Mouse (Mus musculus) neural tube, embryonic 12.5 days (tissue): Measurements from ENCODE around the gene Srcap. TPM values are rescaled to one million over a fixed set of nuclear protein-coding genes. Genes with fewer than 3 reads are reported as not detected.

Source experiments
- ATAC-seq: fragments of 200-750 bp; cut with Nextera tagmentation; 2 replicates; pipeline ENCODE4 v1.8.0; 2017; ENCODE audit warnings: low read depth, mild to moderate bottlenecking, moderate TSS enrichment, moderate library complexity; ENCODE audit not compliant: low FRiP score
- H3K27ac ChIP-seq: fragments of 300-500 bp; sonication (generic); 2 replicates; pipeline ENCODE4 v1.5.1; 2016
- H3K27me3 ChIP-seq: fragments of 300-500 bp; sonication (generic); replicated peaks from 2 replicates; pipeline ENCODE4 v1.6.1; 2016; ENCODE audit warnings: mild to moderate bottlenecking
- H3K36me3 ChIP-seq: fragments of 300-500 bp; sonication (generic); 2 replicates; pipeline ENCODE4 v1.6.1; 2016; ENCODE audit warnings: mild to moderate bottlenecking
- H3K4me1 ChIP-seq: fragments of 300-500 bp; sonication (generic); 2 replicates; pipeline ENCODE4 v1.6.1; 2016
- H3K4me2 ChIP-seq: fragments of 300-500 bp; sonication (generic); replicated peaks from 2 replicates; pipeline ENCODE4 v1.6.1; 2016; ENCODE audit warnings: mild to moderate bottlenecking
- H3K4me3 ChIP-seq: fragments of 300-500 bp; sonication (generic); 2 replicates; pipeline ENCODE4 v1.5.1; 2016
- H3K9ac ChIP-seq: fragments of 300-500 bp; sonication (generic); 2 replicates; pipeline ENCODE4 v1.6.1; 2016; ENCODE audit warnings: mild to moderate bottlenecking
- H3K9me3 ChIP-seq: fragments of 300-500 bp; sonication (generic); 2 replicates; pipeline ENCODE4 v1.6.1; 2016; ENCODE audit warnings: mild to moderate bottlenecking
- WGBS: fragments of 180-500 bp; shearing (Covaris S2); methylation state at CpG from one replicate; pipeline ENCODE4 v1.1.7; 2016; 5-methylcytosine and 5-hydroxymethylcytosine counted together
- polyA plus RNA-seq: library from polyadenylated mRNA; unstranded; fragments of >200 nt; fragmentation: Nextera tagmentation; extraction: Ambion mirVana; gene quantifications from 2 replicates; pipeline ENCODE4 v1.2.1, GENCODE M21; 2016

Srcap gene
- polyA plus RNA-seq, 1 experiment from 2014 or later: 72.9 TPM

GRCm38 (mm10) chr7:127588011-127588871 is 76.5 kb downstream of the Srcap start, which contains the start of the genes Ccdc189 and Rnf40:
TSS of gene Ccdc189 (minus strand) at chr7:127588595.
TSS of gene Rnf40 (plus strand) at chr7:127588767.
- H3K36me3 ChIP-seq: peaks cover 54% of the 10 kb centered on the region
- WGBS: under 1% methylated on average over 50 of the region's 50 CpGs

DNA sequence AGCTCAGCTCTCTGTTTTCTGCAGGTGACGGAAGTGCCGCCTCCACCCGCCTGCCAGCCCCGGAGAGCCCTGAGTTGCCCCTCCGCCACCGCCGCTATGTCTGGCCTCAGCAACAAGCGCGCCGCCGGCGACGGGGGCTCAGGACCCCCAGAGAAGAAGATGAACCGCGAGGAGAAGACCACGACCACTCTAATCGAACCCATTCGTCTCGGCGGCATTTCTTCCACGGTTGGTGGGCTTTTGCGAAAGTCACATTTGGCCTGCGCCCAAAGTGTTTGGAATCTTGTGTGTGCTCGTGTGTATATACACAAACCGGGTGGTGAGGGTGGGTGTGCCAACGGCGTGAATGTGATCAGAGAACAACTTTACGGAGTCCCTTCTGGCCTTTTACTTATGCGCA is 77.1 kb downstream of the Srcap start:
- Histone ChIP-seq H3K36me3 (peaks cover 54% of the 10 kb centered on the region), H3K9ac (peak overlapping the region; percentile 78), H3K4me3 (peak overlapping the region; percentile 91), H3K4me1 (peaks cover 18% of the 10 kb centered on the region), H3K9me3 (no peaks in the 10 kb centered on the region), H3K27ac (no peak overlapping the region), H3K27me3 (no peaks in the 10 kb centered on the region), H3K4me2 (peak overlapping the region; percentile 92)
- 6% methylated on average over 29 of the region's 29 CpGs for WGBS
- no peak for ATAC-seq

More at GRCm38 (mm10) chr7:127588011-127588871, 76.5 kb downstream of the Srcap start, which contains the start of the genes Ccdc189 and Rnf40:
- ATAC-seq: peak; percentile 98
- Histone ChIP-seq H3K27me3 (no peaks in the 10 kb centered on the region), H3K4me3 (peak within 1 kb of the TSS; percentile 91), H3K9me3 (no peaks in the 10 kb centered on the region), H3K9ac (peak within 1 kb of the TSS; percentile 78), H3K27ac (0 out of 2 replicates have a peak within 1 kb of the TSS, but pooled peaks have one; percentile 42), H3K4me2 (peak within 1 kb of the TSS; percentile 92), H3K4me1 (peaks cover 18% of the 10 kb centered on the region)

DNA sequence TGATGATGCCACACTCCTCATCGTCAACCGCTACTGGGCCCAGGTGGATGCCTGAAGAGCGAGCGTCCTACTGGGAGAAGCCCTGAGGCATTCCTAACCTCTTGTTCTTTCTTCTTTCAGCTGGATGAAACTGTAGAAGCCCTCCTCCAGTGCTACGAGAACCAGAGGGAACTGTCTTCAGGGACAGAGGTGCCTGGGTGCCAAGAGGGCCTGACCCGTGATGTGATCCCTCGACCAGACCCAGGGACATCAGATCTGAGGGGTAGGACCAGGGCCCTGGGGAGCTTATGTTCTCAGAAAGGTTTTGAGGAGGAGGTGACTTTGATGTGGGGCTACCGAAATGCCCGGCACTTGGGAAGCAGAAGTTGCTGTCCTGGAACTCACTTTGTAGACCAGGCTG is 77.9 kb downstream of the Srcap start:
- H3K4me1 ChIP-seq: peaks cover 18% of the 10 kb centered on the region
- H3K36me3 ChIP-seq: peaks cover 54% of the 10 kb centered on the region
- H3K9me3 ChIP-seq: no peaks in the 10 kb centered on the region
- H3K4me3 ChIP-seq: peak overlapping the region; percentile 91
- peak overlapping the region; percentile 92 for H3K4me2 ChIP-seq
- no peak overlapping the region for H3K27ac ChIP-seq
- peak overlapping the region; percentile 78 for H3K9ac ChIP-seq
- H3K27me3 ChIP-seq: no peaks in the 10 kb centered on the region
- 94% methylated on average over 9 of the region's 9 CpGs for WGBS
- no peak for ATAC-seq

DNA sequence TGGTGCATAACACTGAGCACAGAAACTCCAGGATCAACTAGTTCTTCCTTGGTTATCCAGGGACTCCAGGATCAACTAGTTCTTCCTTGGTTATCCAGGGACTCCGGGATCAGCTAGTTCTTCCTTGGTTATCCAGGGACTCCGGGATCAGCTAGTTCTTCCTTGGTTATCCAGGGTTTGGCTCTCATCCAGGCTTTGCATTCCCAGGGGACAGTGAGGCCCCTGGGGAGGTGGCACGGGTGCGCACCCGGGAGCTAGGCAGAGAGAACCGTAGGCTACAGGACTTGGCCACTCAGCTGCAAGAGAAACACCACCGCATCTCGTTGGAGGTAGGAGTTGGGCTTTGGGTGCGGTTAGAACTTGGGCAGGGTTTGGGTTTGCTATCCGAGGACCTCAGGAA is 79.3 kb downstream of the Srcap start:
- Histone ChIP-seq H3K36me3 (peaks cover 65% of the 10 kb centered on the region), H3K27me3 (no peaks in the 10 kb centered on the region), H3K4me3 (no peak overlapping the region), H3K4me2 (no peak overlapping the region), H3K27ac (no peak overlapping the region), H3K4me1 (peaks cover 18% of the 10 kb centered on the region), H3K9ac (0 out of 2 replicates have a peak overlapping the region, but pooled peaks have one; percentile 10), H3K9me3 (no peaks in the 10 kb centered on the region)
- 92% methylated on average over 10 of the region's 10 CpGs for WGBS
- no peak for ATAC-seq

DNA sequence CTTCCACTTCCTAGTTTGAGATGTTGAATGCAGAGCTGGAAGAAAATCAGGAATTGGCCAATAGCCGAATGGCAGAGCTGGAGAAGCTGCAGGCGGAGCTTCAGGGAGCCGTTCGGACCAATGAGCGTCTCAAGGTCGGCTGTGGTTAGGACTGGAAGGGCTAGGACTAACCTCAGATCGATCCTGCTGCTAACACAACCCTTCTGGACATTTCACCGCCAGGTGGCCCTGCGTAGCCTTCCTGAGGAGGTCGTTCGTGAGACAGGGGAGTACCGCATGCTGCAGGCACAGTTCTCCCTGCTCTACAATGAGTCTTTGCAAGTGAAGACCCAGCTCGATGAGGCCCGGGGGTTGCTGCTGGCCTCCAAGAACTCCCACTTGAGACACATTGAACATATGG is 80.8 kb downstream of the Srcap start:
- no peak overlapping the region for H3K27ac ChIP-seq
- 91% methylated on average over 14 of the region's 14 CpGs for WGBS
- no peak overlapping the region for H3K9ac ChIP-seq

GRCm38 (mm10) chr7:127596747-127597146 is 85.0 kb downstream of the Srcap start:
- H3K9ac ChIP-seq: no peak overlapping the region
- no peak overlapping the region for H3K27ac ChIP-seq
- no peaks in the 10 kb centered on the region for H3K9me3 ChIP-seq
- H3K4me3 ChIP-seq: no peak overlapping the region
- WGBS: 96% methylated on average over 17 of the region's 17 CpGs
- ATAC-seq: no peak
- no peak overlapping the region for H3K4me2 ChIP-seq
- H3K4me1 ChIP-seq: no peaks in the 10 kb centered on the region
- no peaks in the 10 kb centered on the region for H3K27me3 ChIP-seq
- H3K36me3 ChIP-seq: peaks cover 99% of the 10 kb centered on the region

More for the DNA sequence above, 80.8 kb downstream of the Srcap start:
- H3K36me3 ChIP-seq: peaks cover 80% of the 10 kb centered on the region
- ATAC-seq: no peak
- peaks cover 12% of the 10 kb centered on the region for H3K4me1 ChIP-seq
- no peaks in the 10 kb centered on the region for H3K9me3 ChIP-seq
- no peak overlapping the region for H3K4me3 ChIP-seq
- H3K27me3 ChIP-seq: no peaks in the 10 kb centered on the region
- no peak overlapping the region for H3K4me2 ChIP-seq

- H3K4me2 ChIP-seq: no peak overlapping the region
- no peak overlapping the region for H3K27ac ChIP-seq
- ATAC-seq: no peak
- no peaks in the 10 kb centered on the region for H3K4me1 ChIP-seq
- 94% methylated on average over 7 of the region's 7 CpGs for WGBS
- H3K4me3 ChIP-seq: no peak overlapping the region
- H3K27me3 ChIP-seq: no peaks in the 10 kb centered on the region
- no peak overlapping the region for H3K9ac ChIP-seq
- peaks cover 94% of the 10 kb centered on the region for H3K36me3 ChIP-seq
- H3K9me3 ChIP-seq: no peaks in the 10 kb centered on the region
Observed at GRCm38 (mm10) chr7:127600612-127601011, 88.8 kb downstream of the Srcap start.

DNA sequence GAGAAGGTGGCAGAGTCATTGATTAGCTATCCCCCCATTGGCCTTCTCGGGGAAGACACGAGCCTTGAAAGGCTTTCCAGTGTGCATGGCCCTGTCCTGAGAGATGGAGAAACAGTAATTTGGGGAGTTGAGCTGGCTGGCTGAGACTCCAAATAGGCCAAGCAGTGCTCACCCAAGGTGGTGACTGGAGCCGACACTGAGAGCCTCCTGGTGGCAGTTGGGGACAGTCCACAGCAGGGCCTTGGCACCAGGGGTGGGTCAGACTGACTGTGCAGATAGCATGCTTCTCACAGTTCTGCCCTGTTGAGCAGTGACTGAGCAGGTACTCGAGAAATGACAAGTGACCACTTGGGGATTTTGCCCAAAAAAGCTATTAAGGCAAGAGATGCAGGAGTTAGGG is 90.0 kb downstream of the Srcap start:
- H3K9ac ChIP-seq: no peak overlapping the region
- H3K4me2 ChIP-seq: no peak overlapping the region
- WGBS: 89% methylated on average over 4 of the region's 4 CpGs
- H3K36me3 ChIP-seq: peaks cover 93% of the 10 kb centered on the region
- no peaks in the 10 kb centered on the region for H3K9me3 ChIP-seq
- H3K27me3 ChIP-seq: no peaks in the 10 kb centered on the region
- no peaks in the 10 kb centered on the region for H3K4me1 ChIP-seq
- no peak overlapping the region for H3K27ac ChIP-seq
- H3K4me3 ChIP-seq: no peak overlapping the region
- no peak for ATAC-seq

DNA sequence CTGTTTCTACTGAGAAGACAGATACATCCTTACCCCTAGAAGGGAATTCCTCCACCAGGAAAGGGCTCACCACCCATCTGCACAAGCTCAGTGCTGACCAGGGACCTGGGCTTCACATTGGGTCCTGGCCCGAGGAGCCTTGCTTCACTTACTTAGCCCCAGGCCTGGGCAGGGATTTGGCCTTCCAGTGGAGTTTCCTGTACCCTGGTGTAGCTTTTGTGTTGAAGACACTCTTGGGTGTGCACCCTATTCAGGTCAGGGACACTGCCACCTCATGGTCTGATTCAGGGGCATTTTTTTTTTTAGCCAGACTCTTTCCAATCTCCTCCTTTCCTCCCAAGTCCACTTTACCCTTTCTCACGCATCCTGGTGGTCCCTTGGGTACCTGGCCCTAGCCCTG is 91.1 kb downstream of the Srcap start:
- Histone ChIP-seq H3K4me2 (no peak overlapping the region), H3K4me3 (no peak overlapping the region), H3K9ac (no peak overlapping the region), H3K4me1 (no peaks in the 10 kb centered on the region), H3K27ac (no peak overlapping the region), H3K9me3 (no peaks in the 10 kb centered on the region), H3K27me3 (no peaks in the 10 kb centered on the region), H3K36me3 (peaks cover 93% of the 10 kb centered on the region)
- 92% methylated on average over 2 of the region's 2 CpGs for WGBS
- ATAC-seq: no peak

DNA sequence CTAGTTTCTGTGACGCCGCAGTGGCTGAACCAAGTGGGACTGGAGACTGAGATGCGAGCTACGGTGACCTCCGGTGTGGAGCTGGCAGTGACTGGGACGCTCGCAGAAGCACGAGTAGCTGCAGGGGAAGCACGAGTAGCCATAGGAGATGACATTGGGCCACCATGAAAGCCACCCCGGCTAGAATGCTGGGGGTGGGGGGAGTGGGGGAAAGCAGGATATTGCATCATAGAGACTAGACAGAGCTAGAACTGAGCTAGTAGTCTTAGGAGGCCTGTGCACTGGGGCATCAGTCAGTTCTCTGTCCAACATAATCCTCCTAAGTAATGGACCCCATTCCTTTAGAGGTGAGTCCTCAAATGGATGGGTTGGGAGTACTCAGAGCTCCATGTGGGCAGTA is 92.5 kb downstream of the Srcap start:
- Histone ChIP-seq H3K4me1 (no peaks in the 10 kb centered on the region), H3K27ac (no peak overlapping the region), H3K9ac (no peak overlapping the region), H3K4me3 (no peak overlapping the region), H3K4me2 (no peak overlapping the region), H3K9me3 (no peaks in the 10 kb centered on the region), H3K36me3 (peaks cover 94% of the 10 kb centered on the region), H3K27me3 (no peaks in the 10 kb centered on the region)
- ATAC-seq: no peak
- 90% methylated on average over 10 of the region's 10 CpGs for WGBS

GRCm38 (mm10) chr7:127607150-127607549 is 95.4 kb downstream of the Srcap start:
- no peaks in the 10 kb centered on the region for H3K27me3 ChIP-seq
- 83% methylated on average over 6 of the region's 6 CpGs for WGBS
- H3K9me3 ChIP-seq: no peaks in the 10 kb centered on the region
- H3K36me3 ChIP-seq: peaks cover 94% of the 10 kb centered on the region
- H3K4me2 ChIP-seq: no peak overlapping the region
- H3K27ac ChIP-seq: no peak overlapping the region
- H3K4me3 ChIP-seq: no peak overlapping the region
- no peaks in the 10 kb centered on the region for H3K4me1 ChIP-seq
- no peak for ATAC-seq
- H3K9ac ChIP-seq: no peak overlapping the region
